Mouse (Mus musculus) adrenal gland, adult 2 months (tissue): ENCODE results near the gene Ntsr2. TPM values are rescaled to one million over a fixed set of nuclear protein-coding genes. Genes with fewer than 3 reads are reported as not detected.

Source experiments
- DNase-seq: peaks from one replicate; pipeline ENCODE4 v3.0.0; 2021
- long read RNA-seq: library from polyadenylated mRNA; stranded (forward); transcript quantifications from one replicate; pipeline ENCODE4 v2.0.0, GENCODE M21; 2021
- polyA plus RNA-seq: library from polyadenylated mRNA; depleted of rRNA; stranded (reverse); fragments of >200 nt; gene quantifications from 2 replicates; pipeline ENCODE4 v1.2.3, GENCODE M21; 2012; rRNA removed
- total RNA-seq, 2 experiments: library from RNA; stranded (reverse); gene quantifications; 2 replicates each; pipeline ENCODE4 v1.2.3; 2021

Gene Ntsr2
- total RNA-seq (1 to 10 TPM in 1 of 2 experiments, under 1 TPM in 1; 0.76 to 3.3 TPM), polyA plus RNA-seq (6.5 and 11.8 TPM in 2 replicates)
- long read RNA-seq, partial matches to known transcripts = 0 of 3 reads
- long read RNA-seq, other reads (novel, unspliced or antisense) = 0 of 3 reads

- peak; percentile 91 for DNase-seq
These were observed at the start of gene Ntsr2 for GRCm38 (mm10) chr12:16653332-16654093. Gene Ntsr2 (plus strand): TSS chr12:16653382.

- no peak for DNase-seq
These were observed 47.6 kb upstream of the Ntsr2 start for GRCm38 (mm10) chr12:16605624-16606023.

GRCm38 (mm10) chr12:16610936-16611335 lies 42.2 kb upstream of the Ntsr2 start, which contains the start of gene Lpin1:
Gene Lpin1 (minus strand): TSS chr12:16610966.
- no peak for DNase-seq

- DNase-seq = peak; percentile 36
These were observed 38.6 kb upstream of the Ntsr2 start for GRCm38 (mm10) chr12:16614556-16614955.

- no peak for DNase-seq
These were observed 37.4 kb upstream of the Ntsr2 start for GRCm38 (mm10) chr12:16615738-16616137.

GRCm38 (mm10) chr12:16618512-16619274 lies 34.5 kb upstream of the Ntsr2 start:
- DNase-seq = peak; percentile 90

- DNase-seq = no peak
These were observed 33.7 kb upstream of the Ntsr2 start for GRCm38 (mm10) chr12:16619453-16619852.

GRCm38 (mm10) chr12:16620230-16620629 lies 33.0 kb upstream of the Ntsr2 start:
- peak; percentile 62 for DNase-seq

GRCm38 (mm10) chr12:16630152-16630865 lies 22.9 kb upstream of the Ntsr2 start:
- DNase-seq = peak; percentile 59

- peak; percentile 56 for DNase-seq
These were observed 22.4 kb upstream of the Ntsr2 start for GRCm38 (mm10) chr12:16630866-16631185.

- no peak for DNase-seq
These were observed 21.8 kb upstream of the Ntsr2 start for GRCm38 (mm10) chr12:16631423-16631822.

GRCm38 (mm10) chr12:16633235-16633634 lies 19.9 kb upstream of the Ntsr2 start:
- no peak for DNase-seq

- DNase-seq = peak; percentile 47
These were observed 18.9 kb upstream of the Ntsr2 start for GRCm38 (mm10) chr12:16634075-16634813.

GRCm38 (mm10) chr12:16635816-16636215 lies 17.4 kb upstream of the Ntsr2 start:
- peak; percentile 43 for DNase-seq

GRCm38 (mm10) chr12:16639078-16639771 lies 14.0 kb upstream of the Ntsr2 start:
- DNase-seq = no peak

- peak; percentile 82 for DNase-seq
These were observed 13.1 kb upstream of the Ntsr2 start for GRCm38 (mm10) chr12:16640075-16640474.

GRCm38 (mm10) chr12:16642000-16642399 lies 11.2 kb upstream of the Ntsr2 start:
- DNase-seq = no peak

GRCm38 (mm10) chr12:16643508-16644345 lies 9.5 kb upstream of the Ntsr2 start:
- DNase-seq = peak; percentile 53

GRCm38 (mm10) chr12:16644698-16645097 lies 8.5 kb upstream of the Ntsr2 start:
- no peak for DNase-seq

GRCm38 (mm10) chr12:16646780-16647409 lies 6.3 kb upstream of the Ntsr2 start:
- DNase-seq = no peak
